Mouse (Mus musculus) CD4-positive helper T cell, adult 2 months (primary cell): ENCODE results near the gene B4galt3.
"Not testable (repeated sequence)": the region's sequence is repeated elsewhere in the genome, so short reads cannot be mapped to it uniquely, and the experiment has no call there.

Experiments
- DNase-seq: peaks from one replicate; pipeline ENCODE4 v3.0.0-alpha.2; 2012; ENCODE audit warnings: low read depth, missing footprints, low spot score

Gene B4galt3

DNA sequence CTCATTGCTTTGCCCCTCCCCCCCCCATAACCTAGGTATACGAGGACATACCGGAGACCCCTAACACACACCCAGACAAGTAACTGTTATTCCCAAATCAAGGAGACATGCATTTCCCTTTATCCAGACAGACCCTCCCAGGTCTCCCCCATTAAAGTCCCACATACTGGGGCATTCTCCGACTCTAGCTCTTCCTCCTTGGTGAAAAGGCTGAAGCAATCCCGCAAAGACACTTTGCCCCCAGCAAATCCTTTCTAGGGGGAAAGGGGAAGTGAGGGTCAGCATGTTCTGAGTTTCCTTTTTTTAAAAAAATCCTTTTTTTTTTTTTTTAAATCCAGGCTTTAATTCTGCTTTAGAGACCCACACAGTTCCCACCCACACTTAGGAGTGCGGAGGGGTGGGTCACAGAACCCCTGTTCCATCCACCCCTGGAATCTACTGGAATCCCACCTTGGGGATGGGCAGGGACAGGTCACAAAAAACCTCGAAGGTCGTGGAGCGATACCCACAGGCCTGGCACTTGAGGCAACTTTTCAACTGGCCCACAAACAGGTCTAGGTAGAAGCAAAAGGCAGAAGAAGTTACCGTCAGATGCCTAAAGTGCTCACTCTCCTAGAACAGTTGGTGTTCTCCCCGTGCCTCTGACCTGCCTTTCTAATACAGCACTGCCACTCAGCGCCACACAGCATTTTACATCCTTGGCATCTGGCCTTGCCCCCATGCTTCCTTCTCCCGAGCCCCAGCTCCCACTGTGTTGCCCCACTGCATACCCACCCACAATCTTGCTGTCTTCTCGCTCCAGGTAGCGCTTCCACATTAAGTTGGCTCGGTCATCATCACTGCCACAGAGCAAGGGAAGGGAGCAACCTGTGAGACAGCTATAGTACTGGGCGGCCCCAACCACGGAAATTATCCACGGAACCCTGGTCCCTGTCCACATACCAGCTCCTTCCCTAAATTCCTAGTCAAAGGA is 13.3 kb downstream of the B4galt3 start:
- no peak for DNase-seq

DNA sequence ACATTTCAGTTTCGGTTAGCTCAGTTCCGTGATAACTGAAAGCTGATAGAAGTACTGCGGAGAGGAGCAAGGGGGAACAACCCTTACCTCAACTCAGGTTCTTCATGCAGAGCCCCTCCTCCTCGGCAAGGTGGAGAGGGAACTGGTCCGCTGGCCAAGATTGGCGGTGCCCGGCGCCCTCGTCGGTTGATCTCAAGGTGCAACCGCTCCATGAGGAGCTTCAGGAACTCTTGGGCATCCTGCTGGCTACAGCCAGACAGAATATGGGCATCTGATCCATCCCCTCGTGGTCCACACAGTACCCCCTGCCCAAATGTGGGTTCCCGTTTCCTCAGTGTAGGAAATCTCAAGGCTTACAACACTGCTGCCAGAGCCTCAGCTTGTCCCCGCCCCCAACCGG is 14.4 kb downstream of the B4galt3 start:
- DNase-seq: no peak

DNA sequence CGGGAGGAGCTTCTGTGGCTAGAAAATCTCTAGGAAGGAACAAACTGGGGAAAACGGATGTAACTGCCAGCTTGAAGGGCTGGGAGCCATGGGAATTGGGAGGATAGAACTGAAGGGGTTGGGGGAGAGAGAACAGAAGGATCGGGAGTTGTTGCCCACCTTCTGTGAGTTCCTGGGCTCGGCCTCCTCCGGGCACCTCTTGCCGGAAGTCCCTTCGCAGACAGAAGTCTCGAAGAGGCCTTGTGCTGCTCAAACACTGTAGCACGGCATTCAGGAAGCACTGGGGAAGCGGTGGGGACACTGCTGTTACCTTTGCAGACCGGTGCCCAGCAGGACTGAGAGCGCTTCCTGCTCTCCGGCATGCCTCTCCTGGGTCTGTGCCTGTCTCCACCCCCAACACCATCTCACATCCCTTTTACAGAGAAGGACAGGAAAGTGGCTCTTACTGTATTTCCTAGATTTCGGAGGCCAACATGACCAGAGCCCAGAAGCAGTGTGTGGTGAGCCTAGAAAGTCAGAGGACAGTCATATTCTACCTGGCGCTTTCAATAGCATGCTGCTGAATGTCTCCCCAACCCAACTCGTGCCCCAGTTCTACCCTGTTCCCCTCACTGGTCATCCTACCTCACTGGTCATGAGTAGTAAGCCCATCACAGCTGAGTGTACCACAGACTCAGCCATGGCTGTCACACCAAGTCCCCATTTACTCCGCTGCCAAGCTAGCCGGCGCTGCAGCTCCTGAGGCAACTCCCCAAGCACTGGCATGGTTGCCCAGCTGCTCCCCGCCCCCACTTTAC is 15.2 kb downstream of the B4galt3 start:
- DNase-seq: no peak

DNA sequence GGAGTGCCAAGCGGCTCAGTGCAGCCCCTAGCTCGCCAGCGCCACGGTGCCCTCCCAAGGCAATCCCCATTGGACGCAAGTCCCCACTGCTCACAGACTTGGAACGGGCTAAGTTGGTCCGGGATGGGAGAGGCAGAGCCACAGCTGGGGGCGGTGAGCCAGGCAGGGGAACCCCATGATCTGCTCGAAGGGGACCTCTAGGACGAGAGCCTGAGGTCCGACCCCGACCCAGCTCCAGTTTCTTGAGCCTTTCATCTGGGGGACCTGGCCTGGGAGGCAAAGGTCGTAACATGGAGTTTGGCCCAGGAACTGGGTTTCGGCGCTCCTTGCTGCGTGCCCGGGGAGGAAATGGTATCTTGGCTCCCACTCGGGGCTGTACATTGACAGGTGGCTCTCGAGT is 16.4 kb downstream of the B4galt3 start:
- DNase-seq: no peak

DNA sequence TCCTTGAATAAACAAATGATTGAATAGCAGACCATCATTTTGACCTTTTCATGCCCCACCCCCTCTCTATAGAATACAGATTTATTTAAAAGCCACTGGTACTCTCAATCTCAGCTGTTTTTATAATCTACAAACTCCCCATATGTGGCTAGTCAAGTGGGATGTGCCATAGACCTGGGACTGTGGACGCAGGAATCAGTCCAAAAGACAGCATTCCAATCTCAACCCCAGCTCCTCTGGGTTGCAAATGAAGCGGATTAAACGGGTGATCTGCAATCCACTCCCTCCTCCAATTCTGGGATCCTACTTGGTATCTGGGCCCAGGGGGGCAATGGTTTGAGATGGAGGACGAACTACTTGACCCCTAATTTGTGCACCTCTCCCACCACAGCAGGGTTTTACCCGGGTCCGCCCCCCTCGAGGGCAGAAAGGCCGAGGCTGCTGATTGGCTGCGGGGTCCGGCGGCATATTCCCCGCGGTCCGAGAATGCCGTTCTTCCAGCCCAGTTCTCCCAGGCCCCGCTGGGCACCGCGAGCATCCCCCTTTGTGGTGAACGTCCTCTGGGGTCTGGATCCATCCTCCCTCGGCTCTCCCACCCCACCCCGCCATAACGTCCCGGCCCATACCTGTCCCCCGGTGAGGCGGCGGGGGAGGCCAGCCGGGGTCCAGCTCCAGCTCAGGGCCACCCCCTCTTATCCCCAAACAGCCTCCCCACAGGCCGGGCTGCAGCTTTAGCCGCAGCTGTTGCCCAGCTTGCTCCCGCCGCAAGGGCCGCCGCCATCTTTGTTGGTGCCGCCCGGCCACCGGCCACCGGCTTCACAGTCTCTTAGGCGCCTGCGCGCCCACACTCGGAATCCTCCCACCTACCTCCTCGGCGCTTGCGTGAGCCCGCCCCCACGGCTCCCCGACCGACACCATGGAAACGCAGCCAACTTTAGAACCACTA is 17.3 kb downstream of the B4galt3 start, which contains the start of gene Usp21:
Gene Usp21, minus strand, starts transcription at position 856 of the 946 bp plus-strand sequence.
- peak; percentile 93 for DNase-seq

DNA sequence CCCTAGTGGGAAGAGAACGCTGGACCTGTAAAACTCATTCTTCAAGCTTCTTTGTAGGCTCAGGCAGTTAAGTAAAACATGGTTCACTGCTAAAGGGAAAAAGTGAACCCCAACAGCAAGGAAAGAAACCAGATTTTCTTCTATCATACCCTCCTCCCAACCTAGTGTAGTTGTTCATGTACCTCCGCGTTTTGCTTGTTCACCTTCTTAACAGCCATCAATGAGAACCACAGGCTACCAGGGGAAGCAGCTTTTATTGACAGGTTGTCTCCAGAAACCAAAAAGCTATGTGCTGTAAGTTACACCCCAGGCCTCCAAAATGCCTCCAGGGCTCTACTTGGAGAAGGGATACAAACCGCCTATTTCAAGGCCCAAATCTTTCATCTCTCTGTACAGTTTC is 18.2 kb downstream of the B4galt3 start:
- no peak for DNase-seq

DNA sequence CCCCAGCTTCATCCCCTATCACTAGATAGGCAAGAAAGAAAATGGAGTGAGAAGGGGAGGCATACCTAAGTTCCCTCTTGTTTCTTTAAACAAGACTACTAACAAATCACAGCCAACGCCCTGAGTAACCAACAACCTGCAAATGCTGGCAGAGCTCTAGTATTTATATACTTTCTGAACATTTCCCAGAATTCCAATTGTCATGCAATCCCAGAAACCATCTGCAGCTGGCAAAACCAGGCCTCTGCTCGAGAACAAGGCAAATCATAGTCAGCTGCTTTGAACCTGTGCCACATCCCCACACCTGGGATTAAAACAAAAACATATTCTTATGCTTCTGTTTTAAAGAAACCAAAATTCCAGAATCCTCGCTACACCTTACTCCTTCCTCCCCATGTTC is 23.2 kb downstream of the B4galt3 start:
- DNase-seq: no peak

DNA sequence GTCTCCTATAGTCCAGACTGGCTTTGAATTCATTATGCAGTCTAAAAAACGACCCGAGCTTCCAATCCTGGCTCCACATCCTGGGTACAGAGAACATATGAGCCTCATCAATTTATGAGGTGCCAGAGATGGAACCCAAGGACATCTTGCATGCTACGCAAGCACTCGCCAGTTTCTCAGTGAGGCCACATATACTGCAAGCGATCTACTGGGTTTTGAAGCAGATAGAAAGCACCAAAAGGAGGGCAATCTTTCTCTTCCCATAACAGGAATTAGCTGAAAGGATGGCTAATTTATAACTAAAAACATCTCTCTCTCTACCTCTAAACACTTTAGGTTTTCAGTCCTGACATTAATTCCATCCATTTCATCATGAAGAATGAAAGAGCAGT is 23.8 kb downstream of the B4galt3 start:
- DNase-seq: no peak

DNA sequence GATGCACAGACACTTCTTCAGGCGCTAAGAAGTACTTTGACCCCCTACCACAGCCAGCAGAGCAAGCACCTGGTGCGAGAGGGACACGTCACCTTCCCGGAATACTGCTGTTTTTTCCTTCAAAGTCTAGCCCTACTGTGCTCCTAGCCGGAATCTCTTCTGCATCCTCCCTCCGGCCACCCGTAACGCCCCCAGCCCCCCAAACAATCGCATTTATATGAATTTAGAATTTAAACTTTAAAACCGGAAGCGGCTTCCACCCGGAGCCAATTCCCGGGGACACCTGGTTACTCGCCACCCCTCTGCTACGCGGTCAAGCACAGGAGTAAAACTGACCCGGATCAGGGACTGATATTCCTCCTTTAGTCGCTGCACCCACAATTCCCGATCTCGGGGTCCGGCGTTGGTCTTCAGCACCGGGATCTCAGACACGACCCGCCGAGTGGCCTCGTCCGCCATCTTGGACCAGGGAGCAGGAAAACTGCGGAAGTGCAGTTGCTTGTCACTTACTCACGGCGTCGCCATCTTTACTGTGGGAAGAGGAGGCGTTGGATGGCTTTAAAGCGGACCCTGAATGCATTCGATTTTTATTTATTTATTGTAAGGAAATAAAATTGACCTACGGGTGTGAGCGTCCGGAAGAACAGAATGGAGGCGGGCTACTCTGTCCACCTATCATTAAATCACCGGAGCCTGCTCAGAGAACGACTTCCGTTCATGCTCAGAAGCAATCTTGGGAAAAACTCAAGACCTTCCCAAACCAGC is 24.4 kb downstream of the B4galt3 start, which contains the start of gene Ufc1:
Gene Ufc1, minus strand, starts transcription at position 727 of the 765 bp plus-strand sequence.
- DNase-seq: peak; percentile 90

DNA sequence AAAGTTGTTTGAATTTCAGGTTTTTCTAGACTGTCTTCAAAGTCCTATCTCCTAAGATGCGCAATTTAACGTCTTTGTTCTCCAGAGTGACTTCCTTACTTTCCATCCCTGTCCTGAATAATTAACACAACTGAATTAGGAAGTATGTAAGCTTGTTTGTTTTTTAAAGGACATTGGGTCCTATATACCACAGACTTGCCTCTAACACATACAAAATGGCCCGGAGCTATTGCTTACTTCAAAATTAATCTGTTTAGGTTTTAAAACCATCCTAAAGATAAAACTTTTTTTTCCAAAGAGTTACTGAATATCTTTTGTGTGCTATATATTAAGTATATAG is 24.9 kb downstream of the B4galt3 start:
- DNase-seq: no peak

DNA sequence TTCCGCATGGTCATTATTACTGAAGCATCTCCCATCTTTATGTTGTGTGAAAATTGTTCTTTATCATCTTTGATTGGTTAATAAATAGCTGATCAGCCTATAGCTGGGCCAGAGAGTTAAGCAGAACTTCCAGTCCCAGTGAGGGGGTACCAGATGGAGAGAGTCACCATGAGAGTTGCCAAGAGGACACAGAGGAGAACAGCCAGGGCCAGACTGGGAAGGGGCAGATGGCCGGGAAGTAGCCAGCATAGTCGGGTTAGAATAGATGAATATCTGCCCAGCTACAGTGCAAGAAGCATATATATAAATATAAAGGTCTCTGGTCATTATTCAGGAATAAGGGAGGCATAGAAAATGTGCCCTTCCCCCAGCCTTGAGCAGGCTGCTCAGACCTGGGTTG is 28.1 kb downstream of the B4galt3 start:
- DNase-seq: no peak

DNA sequence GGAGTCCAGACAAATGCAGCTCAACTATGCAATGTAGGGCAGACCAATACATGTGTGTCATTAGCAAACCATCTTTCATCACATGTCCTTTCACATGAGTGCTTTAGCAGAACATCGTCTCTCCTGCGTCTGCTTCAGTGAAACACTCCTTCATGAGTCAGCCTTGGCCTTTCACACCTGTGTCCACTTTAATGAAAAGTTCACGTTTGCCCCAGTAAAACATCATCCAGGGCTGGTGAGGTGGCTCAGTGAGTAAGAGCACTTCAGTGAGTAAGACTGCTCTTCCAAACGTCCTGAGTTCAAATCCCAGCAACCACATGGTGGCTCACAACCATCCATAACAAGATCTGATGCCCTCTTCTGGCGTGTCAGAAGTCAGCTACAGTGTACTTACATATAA is 36.0 kb downstream of the B4galt3 start:
- DNase-seq: not testable (repeated sequence)

DNA sequence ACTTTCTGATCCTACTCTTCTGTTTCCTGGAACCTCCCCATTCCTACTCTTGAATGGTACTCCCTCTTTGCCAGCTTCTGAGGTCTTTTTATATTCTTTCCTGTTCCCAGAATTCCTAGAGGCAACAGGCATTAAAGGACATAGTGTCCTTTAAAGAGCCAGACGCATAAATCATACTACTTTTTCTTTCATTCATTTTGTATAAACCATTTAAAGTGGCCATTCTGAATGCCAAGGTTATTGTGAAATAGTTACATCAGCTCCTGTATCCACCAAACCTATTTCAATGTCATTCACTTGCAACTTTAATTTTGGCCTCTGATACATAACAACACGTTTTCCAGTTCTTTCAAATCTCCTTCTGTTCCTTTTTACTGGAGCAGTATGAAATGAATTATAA is 39.2 kb downstream of the B4galt3 start:
- DNase-seq: no peak

DNA sequence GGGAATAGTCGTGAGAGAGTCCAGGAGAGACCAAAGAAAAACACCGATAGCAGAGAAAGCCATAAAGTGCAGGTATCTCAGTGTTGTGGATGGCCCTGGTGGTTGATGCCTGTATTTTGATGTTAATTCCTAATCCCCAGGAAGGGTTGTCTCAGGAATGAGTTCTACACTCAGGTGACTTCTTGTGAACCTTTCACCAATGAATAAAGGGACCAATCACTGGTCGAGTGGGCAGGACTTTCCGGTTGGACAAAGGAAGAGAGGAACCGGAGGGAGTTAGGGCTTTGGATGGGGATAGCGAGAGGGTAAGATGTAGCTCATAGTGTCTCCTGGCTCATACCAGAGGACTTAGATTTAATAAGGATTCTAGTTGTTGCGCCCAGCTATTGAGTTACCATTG is 49.6 kb downstream of the B4galt3 start:
- no peak for DNase-seq

DNA sequence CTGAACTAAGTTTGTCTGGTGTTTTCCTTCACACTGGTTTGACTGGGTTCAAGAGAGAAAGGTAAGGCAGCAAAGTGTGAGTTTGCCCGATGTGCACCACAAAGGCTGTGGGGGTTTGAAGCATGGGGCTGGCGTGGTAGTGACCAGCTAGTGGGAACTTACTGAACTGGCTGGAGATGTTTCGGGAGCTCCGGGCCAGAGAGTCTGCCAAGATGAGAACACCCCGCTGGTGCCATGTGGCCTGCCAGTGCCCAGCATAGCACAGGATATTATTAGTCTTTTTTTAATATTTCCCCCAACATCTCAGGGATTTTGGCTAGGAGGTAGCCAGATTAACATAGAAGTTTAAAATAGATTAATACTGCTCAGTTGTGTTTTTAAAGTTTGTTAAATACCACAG is 50.0 kb downstream of the B4galt3 start:
- DNase-seq: no peak

DNA sequence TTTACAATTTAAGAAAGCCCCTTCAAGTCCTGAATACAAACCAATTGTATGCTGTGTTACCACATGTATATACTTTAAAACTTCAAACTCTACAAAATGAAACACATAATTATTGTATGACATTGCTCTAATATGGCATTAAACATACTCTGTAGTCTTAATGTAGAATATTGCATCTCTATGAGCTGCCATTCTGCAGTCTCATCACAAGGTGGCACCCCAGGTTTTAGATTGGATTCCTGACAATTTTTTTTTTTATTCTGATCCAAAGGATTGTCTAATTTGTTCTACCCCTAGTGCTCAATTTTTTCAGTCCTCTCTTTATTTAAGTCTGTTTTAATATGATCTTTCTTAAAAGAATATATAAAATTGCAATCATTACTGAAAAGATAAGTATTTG is 51.3 kb downstream of the B4galt3 start:
- peak; percentile 45 for DNase-seq

DNA sequence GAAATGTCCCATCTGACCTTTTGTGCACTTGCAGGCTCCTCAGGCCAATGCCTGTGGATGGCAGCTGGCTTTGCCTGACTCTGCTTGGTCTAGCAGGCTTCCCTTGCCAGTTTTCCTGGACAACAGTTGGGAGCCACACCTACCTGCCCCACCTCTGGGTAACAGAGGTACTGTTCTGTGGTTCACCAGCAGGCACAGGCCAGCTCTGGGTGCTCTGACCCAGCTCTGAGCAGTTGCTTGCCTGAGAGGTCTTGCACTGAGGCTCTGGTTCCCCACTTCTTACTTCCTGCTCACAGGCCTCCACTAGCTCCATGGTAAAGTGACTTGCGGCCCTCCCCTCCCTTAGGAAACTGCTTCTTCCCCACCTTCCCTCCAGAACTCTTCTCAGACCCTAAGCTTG is 51.9 kb downstream of the B4galt3 start:
- no peak for DNase-seq

DNA sequence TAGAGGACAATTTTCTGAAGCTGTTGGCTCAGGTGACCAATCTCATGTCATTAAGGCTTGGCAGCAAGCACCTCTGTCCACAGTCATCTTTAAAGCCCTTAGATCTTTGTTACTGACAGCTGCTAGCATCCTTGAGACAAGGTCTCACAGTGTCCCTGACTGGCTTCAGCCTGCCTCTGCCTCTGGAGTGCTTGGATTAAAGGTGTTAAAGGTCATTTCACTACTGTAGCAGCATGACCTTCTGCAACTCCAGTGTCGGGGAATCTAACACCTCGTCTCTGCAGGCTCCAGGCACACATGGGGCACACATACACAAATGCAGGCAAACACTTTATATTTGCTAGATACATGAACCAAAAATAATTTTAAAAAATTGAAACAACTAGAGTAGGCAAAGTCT is 55.4 kb downstream of the B4galt3 start:
- no peak for DNase-seq
